Comparison of ENCODE assay signal across 21 mouse cellular contexts in genomic region chr15:95875898-95876297, GRCm38 (mm10).
A peak's percentile ranks its signal among the peaks of the same experiment; 100 is the strongest.
DNase-seq lines count a peak whose midpoint lies in the region; ATAC-seq and TF ChIP-seq lines count a peak whose summit lies in the region.
"Had no signal": no experiment of that assay in that cellular context is flagged by ENCODE, and none has a peak within 500 bp of the region (broad histone marks: within the 10 kb centered on the region; RNA-seq: fewer than 3 reads in every experiment).

No protein-coding gene starts in this region.

- no peak overlapping the region; the same call in 1 of the 2 replicates for H3K27ac ChIP-seq in heart, embryonic 10.5 days
- H3K27ac ChIP-seq in layer of hippocampus, adult 2 months, result no peak overlapping the region
- H3K27ac ChIP-seq in neural tube, embryonic 15.5 days (replicated peaks), result no peak overlapping the region
- H3K27ac ChIP-seq: forebrain, embryonic 15.5 days; heart, embryonic 15.5 days; hindbrain, embryonic 10.5 days; intestine, embryonic 15.5 days; kidney, embryonic 15.5 days had no signal

- H3K4me2 ChIP-seq in neural tube, embryonic 15.5 days, result no peak overlapping the region
- H3K4me2 ChIP-seq: forebrain, embryonic 15.5 days; heart, embryonic 15.5 days; intestine, embryonic 15.5 days; kidney, embryonic 15.5 days; liver, embryonic 11.5 days; midbrain, embryonic 11.5 days had no signal

- WGBS in heart, embryonic 10.5 days, result 87% methylated on average over 10 of the region's 10 CpGs
- WGBS in neural tube, embryonic 15.5 days, result 95% methylated on average over 10 of the region's 10 CpGs

- ATAC-seq in hematopoietic stem cell, adult 5-6 weeks (replicated peaks in 1 of 2; ENCODE audit: insufficient read depth in 1 of 2, low FRiP score in 2 of 2, low TSS enrichment in 1 of 2, low read depth in 1 of 2, poor library complexity in 2 of 2, severe bottlenecking in 2 of 2), result peak; percentile 6 to 47; a peak in 1 of 4 replicates
- no peak for ATAC-seq in neural tube, embryonic 15.5 days (ENCODE audit: low FRiP score)
- ATAC-seq: forebrain, embryonic 15.5 days; hindbrain, embryonic 16.5 days; intestine, embryonic 15.5 days had no signal

- H3K4me3 ChIP-seq in heart, embryonic 10.5 days, result no peak overlapping the region
- H3K4me3 ChIP-seq in layer of hippocampus, adult 2 months, result no peak overlapping the region
- no peak overlapping the region for H3K4me3 ChIP-seq in neural tube, embryonic 15.5 days (replicated peaks)
- H3K4me3 ChIP-seq: forebrain, embryonic 15.5 days; heart, embryonic 15.5 days; hindbrain, embryonic 10.5 days; intestine, embryonic 15.5 days; kidney, embryonic 15.5 days had no signal

- no peak overlapping the region for H3K9ac ChIP-seq in neural tube, embryonic 15.5 days (replicated peaks)
- H3K9ac ChIP-seq: forebrain, embryonic 15.5 days; heart, embryonic 15.5 days; intestine, embryonic 15.5 days; kidney, embryonic 15.5 days had no signal

- H3K27me3 ChIP-seq in heart, embryonic 10.5 days (ENCODE audit: insufficient read depth, poor library complexity, severe bottlenecking), result no peaks in the 10 kb centered on the region
- no peaks in the 10 kb centered on the region for H3K27me3 ChIP-seq in neural tube, embryonic 15.5 days (replicated peaks)
- H3K27me3 ChIP-seq: forebrain, embryonic 15.5 days; heart, embryonic 15.5 days; intestine, embryonic 15.5 days; kidney, embryonic 15.5 days had no signal

- peak; percentile 73 for DNase-seq in heart, embryonic 10.5 days (ENCODE audit: low spot score)
- no peak for DNase-seq in heart, postnatal 25 days (ENCODE audit: low spot score)
- DNase-seq in layer of hippocampus, adult 2 months (ENCODE audit: low spot score in 2 of 2), result no peak
- no peak for DNase-seq in layer of hippocampus, adult 9-11 months
- DNase-seq in yolk sac, embryonic 10.5 days (ENCODE audit: low spot score), result no peak
- DNase-seq: adrenal gland, adult 2 months; cerebellum, adult 2 months; cerebellum, postnatal 36 days; gastrocnemius, postnatal 14 days; lung, adult 18-20 months; lung, postnatal 10 days had no signal

- intact Hi-C loops in heart, postnatal 25 days (cut with DNase I), result loop anchor here (5.0 kb wide), 1 partner anchor 84 kb away; the partner anchor contains the start of gene Ano6

- H3K4me1 ChIP-seq in heart, embryonic 10.5 days, result peaks cover 36% of the 10 kb centered on the region
- H3K4me1 ChIP-seq in neural tube, embryonic 15.5 days, result peaks cover 7% of the 10 kb centered on the region
- H3K4me1 ChIP-seq: forebrain, embryonic 15.5 days had no signal

- H3K36me3 ChIP-seq in heart, embryonic 10.5 days, result 0 out of 2 replicates have a peak, but pooled peaks cover 2% of the 10 kb centered on the region
- no peaks in the 10 kb centered on the region for H3K36me3 ChIP-seq in neural tube, embryonic 15.5 days
- H3K36me3 ChIP-seq: forebrain, embryonic 15.5 days; heart, embryonic 15.5 days; hindbrain, embryonic 10.5 days; intestine, embryonic 15.5 days had no signal

- TF ChIP-seq CTCF in layer of hippocampus, adult 2 months (conservative IDR thresholded peaks at IDR 0.05), result 0 out of 2 replicates have a peak, but pooled peaks have one; percentile 5

- H3K9me3 ChIP-seq in heart, embryonic 10.5 days, result no peaks in the 10 kb centered on the region
- H3K9me3 ChIP-seq in neural tube, embryonic 15.5 days (replicated peaks), result no peaks in the 10 kb centered on the region
- H3K9me3 ChIP-seq: forebrain, embryonic 15.5 days; heart, embryonic 15.5 days; hindbrain, embryonic 10.5 days; intestine, embryonic 15.5 days; kidney, embryonic 15.5 days had no signal
